In genomic region chr12:12827379-12827778, GRCm38 (mm10) we compare ENCODE assay signal across 14 mouse cellular contexts.
A peak's percentile ranks its signal among the peaks of the same experiment; 100 is the strongest.
DNase-seq lines count a peak whose midpoint lies in the region; ATAC-seq and TF ChIP-seq lines count a peak whose summit lies in the region.
"Had no signal": no experiment of that assay in that cellular context is flagged by ENCODE, and none has a peak within 500 bp of the region (broad histone marks: within the 10 kb centered on the region; RNA-seq: fewer than 3 reads in every experiment).

No protein-coding gene starts in this region.

- no peaks in the 10 kb centered on the region; the same call in 1 of the 2 replicates for H3K27me3 ChIP-seq in forebrain, embryonic 12.5 days
- no peaks in the 10 kb centered on the region for H3K27me3 ChIP-seq in intestine, embryonic 14.5 days (replicated peaks; ENCODE audit: control insufficient read depth, insufficient read depth, low read length)
- H3K27me3 ChIP-seq in neural tube, embryonic 14.5 days (ENCODE audit: control insufficient read depth, insufficient read depth, low read length), result no peaks in the 10 kb centered on the region
- H3K27me3 ChIP-seq in thymus, adult 2 months (ENCODE audit: control insufficient read depth, insufficient read depth, low read length), result no peaks in the 10 kb centered on the region
- H3K27me3 ChIP-seq: stomach, embryonic 15.5 days had no signal

- no peak for TF ChIP-seq CTCF in thymus, adult 2 months (IDR thresholded peaks at IDR 0.05; ENCODE audit: borderline replicate concordance, control insufficient read depth, extremely low read depth, insufficient read depth, low read length, poor library complexity)

- H3K4me2 ChIP-seq in forebrain, embryonic 12.5 days, result peak overlapping the region; percentile 21; the same call in 1 of the 2 replicates
- H3K4me2 ChIP-seq in intestine, embryonic 14.5 days (ENCODE audit: low read length), result no peak overlapping the region
- no peak overlapping the region for H3K4me2 ChIP-seq in neural tube, embryonic 14.5 days (ENCODE audit: low read depth, low read length)
- H3K4me2 ChIP-seq: stomach, embryonic 15.5 days had no signal

- ATAC-seq in forebrain, embryonic 12.5 days (ENCODE audit: low FRiP score), result no peak; the same call in 1 of the 2 replicates
- ATAC-seq in intestine, embryonic 14.5 days (replicated peaks; ENCODE audit: low FRiP score, low TSS enrichment, low read depth), result no peak; the same call in 1 of the 2 replicates
- ATAC-seq in neural tube, embryonic 14.5 days (ENCODE audit: low read depth), result no peak

- H3K9me3 ChIP-seq in forebrain, embryonic 12.5 days, result no peaks in the 10 kb centered on the region
- no peaks in the 10 kb centered on the region for H3K9me3 ChIP-seq in intestine, embryonic 14.5 days (ENCODE audit: control insufficient read depth, low read length)
- H3K9me3 ChIP-seq in neural tube, embryonic 14.5 days (ENCODE audit: control insufficient read depth, low read length), result no peaks in the 10 kb centered on the region
- H3K9me3 ChIP-seq: stomach, embryonic 15.5 days had no signal

- H3K4me1 ChIP-seq in forebrain, embryonic 12.5 days, result peaks cover 19% of the 10 kb centered on the region
- H3K4me1 ChIP-seq in intestine, embryonic 14.5 days (replicated peaks; ENCODE audit: control insufficient read depth, insufficient read depth, low read length), result 0 out of 2 replicates have a peak, but pooled peaks cover 7% of the 10 kb centered on the region
- peaks cover 8% of the 10 kb centered on the region for H3K4me1 ChIP-seq in neural tube, embryonic 14.5 days (ENCODE audit: control insufficient read depth, insufficient read depth, low read length)
- H3K4me1 ChIP-seq in thymus, adult 2 months (replicated peaks; ENCODE audit: control insufficient read depth, insufficient read depth, low read length), result no peaks in the 10 kb centered on the region
- H3K4me1 ChIP-seq: stomach, embryonic 15.5 days had no signal

- TF ChIP-seq POLR2A in thymus, adult 2 months (IDR thresholded peaks at IDR 0.05; ENCODE audit: control insufficient read depth, extremely low read depth, insufficient read depth, low read length, poor library complexity), result no peak

- H3K36me3 ChIP-seq in forebrain, embryonic 12.5 days (replicated peaks), result no peaks in the 10 kb centered on the region
- H3K36me3 ChIP-seq in intestine, embryonic 14.5 days (ENCODE audit: control insufficient read depth, insufficient read depth, low read length), result no peaks in the 10 kb centered on the region
- H3K36me3 ChIP-seq in neural tube, embryonic 14.5 days (ENCODE audit: control insufficient read depth, insufficient read depth, low read length), result no peaks in the 10 kb centered on the region
- H3K36me3 ChIP-seq in thymus, adult 2 months (ENCODE audit: control insufficient read depth, insufficient read depth, low read length), result no peaks in the 10 kb centered on the region
- H3K36me3 ChIP-seq: G1E; stomach, embryonic 15.5 days had no signal

- 55% methylated on average over 9 of the region's 9 CpGs for WGBS in forebrain, embryonic 12.5 days
- WGBS in intestine, embryonic 14.5 days, result 45% methylated on average over 9 of the region's 9 CpGs
- WGBS in neural tube, embryonic 14.5 days, result 51% methylated on average over 9 of the region's 9 CpGs
- 94% methylated on average over 9 of the region's 9 CpGs for WGBS in thymus, adult 2 months

- H3K4me3 ChIP-seq in forebrain, embryonic 12.5 days (replicated peaks), result no peak overlapping the region
- H3K4me3 ChIP-seq in intestine, embryonic 14.5 days (ENCODE audit: low read depth, low read length), result no peak overlapping the region
- no peak overlapping the region for H3K4me3 ChIP-seq in neural tube, embryonic 14.5 days (ENCODE audit: low read depth, low read length)
- H3K4me3 ChIP-seq in thymus, adult 2 months (ENCODE audit: control insufficient read depth, insufficient read depth, low read length), result no peak overlapping the region
- H3K4me3 ChIP-seq: stomach, embryonic 15.5 days had no signal

- no peak overlapping the region for H3K9ac ChIP-seq in forebrain, embryonic 12.5 days
- H3K9ac ChIP-seq in intestine, embryonic 14.5 days (ENCODE audit: low read length), result no peak overlapping the region
- no peak overlapping the region for H3K9ac ChIP-seq in neural tube, embryonic 14.5 days (replicated peaks; ENCODE audit: low read depth, low read length)
- H3K9ac ChIP-seq: stomach, embryonic 15.5 days had no signal

- peak overlapping the region; percentile 56 for H3K27ac ChIP-seq in forebrain, embryonic 12.5 days
- H3K27ac ChIP-seq in intestine, embryonic 14.5 days (ENCODE audit: low read depth), result 0 out of 2 replicates have a peak overlapping the region, but pooled peaks have one; percentile 27
- peak overlapping the region; percentile 36; the same call in 1 of the 2 replicates for H3K27ac ChIP-seq in neural tube, embryonic 14.5 days (ENCODE audit: low read depth, low read length)
- H3K27ac ChIP-seq in thymus, adult 2 months (ENCODE audit: control insufficient read depth, insufficient read depth, low read length), result no peak overlapping the region
- H3K27ac ChIP-seq: stomach, embryonic 15.5 days had no signal

- DNase-seq in R1 (ENCODE audit: low read depth, low spot score), result peak; percentile 74
- no peak for DNase-seq in intestine, embryonic 14.5 days (ENCODE audit: low spot score)
- DNase-seq in thymus, adult 2 months, result no peak
- no peak for DNase-seq in heart, adult 8-10 months (ENCODE audit: low spot score)
- DNase-seq in cerebellum, adult 11-12 months, result no peak
- DNase-seq: adrenal gland, adult 2 months; gastrocnemius, postnatal 14 days; kidney, postnatal 4 days; lung, adult 18-20 months; right cerebral cortex, postnatal 14 days had no signal
